Mouse (Mus musculus): ENCODE measurements around the gene Gipc3. TPM values are rescaled to one million over a fixed set of nuclear protein-coding genes. Genes with fewer than 3 reads are reported as not detected.

The Gipc3 gene
- polyA plus RNA-seq, 1 experiment from 2014 or later: 0.05 TPM

- Histone ChIP-seq H3K9me3 (replicated peaks; ENCODE audit: control insufficient read depth, low read length) (no peaks in the 10 kb centered on the region), H3K9ac (ENCODE audit: low read length) (peak overlapping the region; percentile 10; the same call in 1 of the 2 replicates), H3K36me3 (ENCODE audit: control insufficient read depth, insufficient read depth, low read length) (no peaks in the 10 kb centered on the region), H3K4me2 (ENCODE audit: low read depth, low read length) (0 out of 2 replicates have a peak overlapping the region, but pooled peaks have one; percentile 25), H3K4me1 (ENCODE audit: control insufficient read depth, insufficient read depth, low read length) (peaks cover 35% of the 10 kb centered on the region), H3K27ac (ENCODE audit: low read length) (peak overlapping the region; percentile 84; the same call in 1 of the 2 replicates), H3K4me3 (replicated peaks; ENCODE audit: low read length) (no peak overlapping the region), H3K27me3 (ENCODE audit: control insufficient read depth, insufficient read depth, low read length) (peaks cover 14% of the 10 kb centered on the region)
- WGBS: 58% methylated on average over 8 of the region's 8 CpGs
- no peak for ATAC-seq (ENCODE audit: insufficient read depth, low FRiP score)
Measured at GRCm38 (mm10) chr10:81287513-81288157, 55.4 kb downstream of the Gipc3 start.

DNA sequence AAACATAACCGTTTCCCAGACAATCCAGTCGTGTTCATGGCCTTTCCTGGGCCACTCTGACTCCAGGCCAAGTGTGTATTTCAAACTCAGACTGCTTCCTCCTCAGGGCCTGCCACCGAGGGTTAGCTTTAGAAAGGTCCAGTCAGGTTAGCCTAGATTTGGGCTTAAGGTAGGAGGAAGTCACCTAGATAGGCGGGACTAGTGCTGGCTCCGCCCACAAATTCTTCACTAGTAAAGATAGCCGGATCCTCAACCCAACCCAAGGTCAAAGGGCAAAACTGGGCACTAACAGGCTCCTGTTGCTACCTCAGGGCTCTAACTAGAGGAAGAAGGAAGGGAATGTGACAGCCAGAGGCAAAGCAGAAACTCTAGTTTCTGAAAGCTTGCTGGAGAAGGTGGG is 56.5 kb downstream of the Gipc3 start:
- Histone ChIP-seq H3K4me3 (replicated peaks; ENCODE audit: low read length) (no peak overlapping the region), H3K27ac (ENCODE audit: low read length) (peak overlapping the region; percentile 84), H3K4me2 (ENCODE audit: low read depth, low read length) (peak overlapping the region; percentile 62; the same call in 1 of the 2 replicates), H3K4me1 (ENCODE audit: control insufficient read depth, insufficient read depth, low read length) (peaks cover 35% of the 10 kb centered on the region), H3K27me3 (ENCODE audit: control insufficient read depth, insufficient read depth, low read length) (peaks cover 14% of the 10 kb centered on the region), H3K36me3 (ENCODE audit: control insufficient read depth, insufficient read depth, low read length) (no peaks in the 10 kb centered on the region), H3K9ac (ENCODE audit: low read length) (peak overlapping the region; percentile 67), H3K9me3 (replicated peaks; ENCODE audit: control insufficient read depth, low read length) (no peaks in the 10 kb centered on the region)
- no peak for ATAC-seq (ENCODE audit: insufficient read depth, low FRiP score)
- WGBS: 24% methylated on average over 6 of the region's 6 CpGs

DNA sequence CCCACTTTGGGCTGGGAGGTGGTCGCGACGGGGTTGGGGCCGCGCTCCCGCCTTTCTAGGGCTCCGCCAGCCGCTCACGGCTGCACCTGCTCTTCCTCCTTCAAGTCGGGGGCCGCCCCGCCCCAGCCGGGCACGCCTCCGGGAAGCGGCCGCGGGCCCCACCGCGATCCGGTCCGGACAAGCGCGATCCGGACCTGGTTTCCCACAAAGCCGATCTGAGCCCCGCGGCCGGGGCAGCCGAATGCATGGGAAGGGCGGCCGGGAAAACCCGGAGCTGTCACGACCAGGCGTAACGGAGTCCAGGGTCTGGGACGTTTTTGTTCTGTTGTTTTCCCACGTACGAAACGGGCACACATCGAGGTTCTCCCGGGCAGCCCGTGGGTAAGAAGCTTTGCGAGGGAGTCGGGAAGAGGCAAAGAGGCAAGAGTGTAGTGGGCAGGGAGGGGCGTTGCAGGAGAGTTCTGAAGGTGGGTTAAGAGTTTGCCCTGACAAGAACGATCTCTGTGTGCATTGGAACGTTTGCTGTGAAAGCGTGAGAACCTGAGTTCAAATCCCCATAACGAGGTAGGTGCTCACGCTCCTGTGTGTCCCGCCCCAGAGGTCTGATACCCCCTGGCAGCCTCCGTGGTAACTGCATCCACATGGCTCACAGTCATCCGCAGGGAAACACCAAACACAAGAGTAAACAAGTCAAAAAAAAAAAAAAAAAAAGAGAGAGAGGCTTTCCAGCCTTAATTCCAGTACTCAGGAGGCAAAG is 57.2 kb downstream of the Gipc3 start:
- no peaks in the 10 kb centered on the region for H3K36me3 ChIP-seq (ENCODE audit: control insufficient read depth, insufficient read depth, low read length)
- H3K27me3 ChIP-seq (ENCODE audit: control insufficient read depth, insufficient read depth, low read length): peaks cover 14% of the 10 kb centered on the region

More for the DNA sequence above, 57.2 kb downstream of the Gipc3 start:
- Histone ChIP-seq H3K9me3 (replicated peaks; ENCODE audit: control insufficient read depth, low read length) (no peaks in the 10 kb centered on the region), H3K4me1 (ENCODE audit: control insufficient read depth, insufficient read depth, low read length) (peaks cover 29% of the 10 kb centered on the region), H3K4me3 (replicated peaks; ENCODE audit: low read length) (peak overlapping the region; percentile 51), H3K4me2 (ENCODE audit: low read depth, low read length) (peak overlapping the region; percentile 62), H3K27ac (ENCODE audit: low read length) (peak overlapping the region; percentile 84), H3K9ac (ENCODE audit: low read length) (peak overlapping the region; percentile 71)
- WGBS: 1% methylated on average over 54 of the region's 54 CpGs
- peak; percentile 60 for ATAC-seq (ENCODE audit: insufficient read depth, low FRiP score)

Small RNAs within 50 kb of the gene (microRNA-seq; reads per million reads assigned to microRNA genes)
- gene Mir6913: not detected

Other genes with a start within 250 kb of the Gipc3 start
- gene Creb3l3, start 244.4 kb downstream of the Gipc3 start, polyA plus RNA-seq (2015; fragmentation: Nextera tagmentation; extraction: Ambion mirVana): 14.5 and 18.9 TPM in 2 replicates
- 143 and 145 TPM in 2 replicates for gene Map2k2, start 237.4 kb downstream of the Gipc3 start, polyA plus RNA-seq (2015; fragmentation: Nextera tagmentation; extraction: Ambion mirVana)
- gene Zbtb7a, start 208.0 kb downstream of the Gipc3 start, polyA plus RNA-seq (2015; fragmentation: Nextera tagmentation; extraction: Ambion mirVana): 36.6 and 47.4 TPM in 2 replicates
- gene Pias4, start 175.3 kb downstream of the Gipc3 start, polyA plus RNA-seq (2015; fragmentation: Nextera tagmentation; extraction: Ambion mirVana): 34.8 and 35.8 TPM in 2 replicates
- 533 and 575 TPM in 2 replicates for gene Eef2, start 166.6 kb downstream of the Gipc3 start, polyA plus RNA-seq (2015; fragmentation: Nextera tagmentation; extraction: Ambion mirVana)
- gene Dapk3, start 160.3 kb downstream of the Gipc3 start, polyA plus RNA-seq (2015; fragmentation: Nextera tagmentation; extraction: Ambion mirVana): 30.5 and 32.4 TPM in 2 replicates
- gene 4930442H23Rik, start 159.4 kb downstream of the Gipc3 start, polyA plus RNA-seq (2015; fragmentation: Nextera tagmentation; extraction: Ambion mirVana): not detected in 2 replicates
- gene Nmrk2, start 141.2 kb downstream of the Gipc3 start, polyA plus RNA-seq (2015; fragmentation: Nextera tagmentation; extraction: Ambion mirVana): 0.57 TPM in 1 of 2 replicates, not detected in the other
- 1.5 TPM in 2 replicates for gene Atcay, start 112.4 kb downstream of the Gipc3 start, polyA plus RNA-seq (2015; fragmentation: Nextera tagmentation; extraction: Ambion mirVana)
- 5.3 and 5.9 TPM in 2 replicates for gene Zfr2, start 110.1 kb downstream of the Gipc3 start, polyA plus RNA-seq (2015; fragmentation: Nextera tagmentation; extraction: Ambion mirVana)
- gene Matk, start 90.3 kb downstream of the Gipc3 start, polyA plus RNA-seq (2015; fragmentation: Nextera tagmentation; extraction: Ambion mirVana): 3.6 and 4.2 TPM in 2 replicates
- gene Mrpl54, start 76.3 kb downstream of the Gipc3 start, polyA plus RNA-seq (2015; fragmentation: Nextera tagmentation; extraction: Ambion mirVana): 197 and 220 TPM in 2 replicates
- 61.6 and 66.9 TPM in 2 replicates for gene Apba3, start 76.3 kb downstream of the Gipc3 start, polyA plus RNA-seq (2015; fragmentation: Nextera tagmentation; extraction: Ambion mirVana)
- gene Tjp3, start 51.7 kb downstream of the Gipc3 start, polyA plus RNA-seq (2015; fragmentation: Nextera tagmentation; extraction: Ambion mirVana): 29.1 and 35.7 TPM in 2 replicates
- 40.8 and 41.8 TPM in 2 replicates for gene Pip5k1c, start 50.3 kb downstream of the Gipc3 start, polyA plus RNA-seq (2015; fragmentation: Nextera tagmentation; extraction: Ambion mirVana)
- 22.4 and 26.7 TPM in 2 replicates for gene Cactin, start 22.2 kb downstream of the Gipc3 start, polyA plus RNA-seq (2015; fragmentation: Nextera tagmentation; extraction: Ambion mirVana)
- 28.1 and 31.5 TPM in 2 replicates for gene Tbxa2r, start 14.5 kb downstream of the Gipc3 start, polyA plus RNA-seq (2015; fragmentation: Nextera tagmentation; extraction: Ambion mirVana)
- 67.7 and 70.2 TPM in 2 replicates for gene Hmg20b, start 7.2 kb upstream of the Gipc3 start, polyA plus RNA-seq (2015; fragmentation: Nextera tagmentation; extraction: Ambion mirVana)
- gene Mfsd12, start 14.2 kb upstream of the Gipc3 start, polyA plus RNA-seq (2015; fragmentation: Nextera tagmentation; extraction: Ambion mirVana): 7.3 and 8.6 TPM in 2 replicates
- 2.9 and 3.0 TPM in 2 replicates for gene 4930404N11Rik, start 22.6 kb upstream of the Gipc3 start, polyA plus RNA-seq (2015; fragmentation: Nextera tagmentation; extraction: Ambion mirVana)
- gene Fzr1, start 35.2 kb upstream of the Gipc3 start, polyA plus RNA-seq (2015; fragmentation: Nextera tagmentation; extraction: Ambion mirVana): 69.2 and 79.0 TPM in 2 replicates
- 77.4 and 79.6 TPM in 2 replicates for gene Dohh, start 41.2 kb upstream of the Gipc3 start, polyA plus RNA-seq (2015; fragmentation: Nextera tagmentation; extraction: Ambion mirVana)
- 3.0 and 3.8 TPM in 2 replicates for gene Gm48551, start 41.2 kb upstream of the Gipc3 start, polyA plus RNA-seq (2015; fragmentation: Nextera tagmentation; extraction: Ambion mirVana)
- gene Gm48552, start 45.7 kb upstream of the Gipc3 start, polyA plus RNA-seq (2015; fragmentation: Nextera tagmentation; extraction: Ambion mirVana): 1.3 and 1.5 TPM in 2 replicates
- 61.8 and 65.3 TPM in 2 replicates for gene Smim24, start 49.8 kb upstream of the Gipc3 start, polyA plus RNA-seq (2015; fragmentation: Nextera tagmentation; extraction: Ambion mirVana)
- 74.8 and 82.5 TPM in 2 replicates for gene Nfic, start 112.4 kb upstream of the Gipc3 start, polyA plus RNA-seq (2015; fragmentation: Nextera tagmentation; extraction: Ambion mirVana)
- 1.3 and 1.5 TPM in 2 replicates for gene Celf5, start 139.4 kb upstream of the Gipc3 start, polyA plus RNA-seq (2015; fragmentation: Nextera tagmentation; extraction: Ambion mirVana)
- 88.4 and 96.7 TPM in 2 replicates for gene Ncln, start 153.1 kb upstream of the Gipc3 start, polyA plus RNA-seq (2015; fragmentation: Nextera tagmentation; extraction: Ambion mirVana)
- 1.2 TPM in 2 replicates for gene S1pr4, start 156.9 kb upstream of the Gipc3 start, polyA plus RNA-seq (2015; fragmentation: Nextera tagmentation; extraction: Ambion mirVana)
- gene Gna15, start 181.0 kb upstream of the Gipc3 start, polyA plus RNA-seq (2015; fragmentation: Nextera tagmentation; extraction: Ambion mirVana): 9.0 and 11.0 TPM in 2 replicates
- 101 and 105 TPM in 2 replicates for gene Gna11, start 201.9 kb upstream of the Gipc3 start, polyA plus RNA-seq (2015; fragmentation: Nextera tagmentation; extraction: Ambion mirVana)
- 325 and 351 TPM in 2 replicates for gene Aes, start 216.2 kb upstream of the Gipc3 start, polyA plus RNA-seq (2015; fragmentation: Nextera tagmentation; extraction: Ambion mirVana)
- 20.6 and 23.6 TPM in 2 replicates for gene Tle2, start 231.3 kb upstream of the Gipc3 start, polyA plus RNA-seq (2015; fragmentation: Nextera tagmentation; extraction: Ambion mirVana)

All from stomach, embryonic 16.5 days (tissue).